Mouse (Mus musculus) midbrain, embryonic 11.5 days (tissue): ENCODE data around the gene Ranbp6. TPM values are rescaled to one million over a fixed set of nuclear protein-coding genes. Genes with fewer than 3 reads are reported as not detected.
A peak's percentile ranks its signal among the peaks of the same experiment; 100 is the strongest.

Source experiments
- ATAC-seq: fragments of 200-750 bp; cut with Nextera tagmentation; 2 replicates; pipeline ENCODE4 v1.8.0; 2017; ENCODE audit warnings: moderate TSS enrichment, moderate library complexity; ENCODE audit not compliant: low FRiP score
- DNase-seq: peaks from one replicate; pipeline ENCODE4 v3.0.0; 2015; ENCODE audit warnings: low spot score; ENCODE audit errors: missing footprints
- H3K27ac ChIP-seq: fragments of 300-500 bp; sonication (generic); 2 replicates; pipeline ENCODE4 v1.5.1; 2014; ENCODE audit warnings: low read depth, low read length
- H3K27me3 ChIP-seq: fragments of 300-500 bp; sonication (generic); 2 replicates; pipeline ENCODE4 v1.6.1; 2014; ENCODE audit warnings: mild to moderate bottlenecking, low read length, moderate library complexity, mixed read lengths; ENCODE audit not compliant: control insufficient read depth, insufficient read depth
- H3K36me3 ChIP-seq: fragments of 300-500 bp; sonication (generic); 2 replicates; pipeline ENCODE4 v1.6.1; 2014; ENCODE audit warnings: mild to moderate bottlenecking, low read length, moderate library complexity, mixed read lengths; ENCODE audit not compliant: control insufficient read depth, insufficient read depth
- H3K4me1 ChIP-seq: fragments of 300-500 bp; sonication (generic); 2 replicates; pipeline ENCODE4 v1.6.1; 2014; ENCODE audit warnings: low read length; ENCODE audit not compliant: control insufficient read depth, insufficient read depth
- H3K4me2 ChIP-seq: fragments of 300-500 bp; sonication (generic); 2 replicates; pipeline ENCODE4 v1.6.1; 2014; ENCODE audit warnings: mild to moderate bottlenecking, moderate library complexity
- H3K4me3 ChIP-seq: fragments of 300-500 bp; sonication (generic); 2 replicates; pipeline ENCODE4 v1.5.1; 2014; ENCODE audit warnings: low read depth, low read length
- H3K9ac ChIP-seq: fragments of 300-500 bp; sonication (generic); 2 replicates; pipeline ENCODE4 v1.6.1; 2014; ENCODE audit warnings: low read length
- H3K9me3 ChIP-seq: fragments of 300-500 bp; sonication (generic); 2 replicates; pipeline ENCODE4 v1.6.1; 2016; ENCODE audit warnings: low read length; ENCODE audit not compliant: control insufficient read depth
- WGBS: fragments of 180-500 bp; shearing (Covaris S2); extraction: QIAGEN DNeasy Blood & Tissue Kit; methylation state at CpG from one replicate; pipeline ENCODE4 v1.1.7; 2014; 5-methylcytosine and 5-hydroxymethylcytosine counted together
- polyA plus RNA-seq: library from polyadenylated mRNA; unstranded; fragments of >200 nt; fragmentation: Nextera tagmentation; extraction: Ambion mirVana; gene quantifications from 2 replicates; pipeline ENCODE4 v1.2.1, GENCODE M21; 2014

Ranbp6 gene
- polyA plus RNA-seq, 1 experiment from 2014 or later = 47.8 TPM

DNA sequence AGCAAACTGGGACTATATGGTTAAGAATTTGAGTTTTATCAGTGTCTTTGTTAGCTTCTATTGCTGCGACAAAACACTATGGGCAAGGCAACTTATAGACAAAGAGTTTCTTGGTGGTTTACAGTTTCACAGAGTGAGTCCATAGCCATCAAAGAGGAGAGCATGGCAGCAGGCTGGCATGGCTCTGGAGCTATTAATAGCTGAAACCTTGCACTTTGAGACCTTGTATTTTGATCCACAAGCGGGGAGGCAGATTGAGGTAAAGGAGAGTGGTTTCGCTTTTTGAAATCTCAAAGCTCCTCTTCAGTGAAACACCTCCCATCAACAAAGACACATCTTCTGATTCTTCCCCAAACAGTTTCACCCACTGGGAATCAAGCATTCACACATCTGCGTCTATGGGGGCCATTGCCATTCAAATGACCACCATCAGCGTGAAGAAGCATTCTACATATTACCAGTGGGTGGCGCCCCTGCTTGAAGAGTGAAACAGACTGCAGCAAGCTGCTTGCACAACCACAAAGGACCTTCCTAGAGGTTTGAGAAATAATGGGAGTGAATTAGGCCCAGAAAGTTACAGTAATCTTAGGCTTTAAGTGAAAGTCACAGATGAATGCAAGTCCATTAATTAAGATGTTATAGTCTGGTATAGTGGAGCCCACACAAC is 11.4 kb upstream of the Ranbp6 start:
- H3K27ac ChIP-seq = no peak overlapping the region
- no peak overlapping the region for H3K9ac ChIP-seq
- 0 out of 2 replicates have a peak, but pooled peaks have one; percentile 11 for ATAC-seq
- 50% methylated on average over 6 of the region's 6 CpGs for WGBS
- no peaks in the 10 kb centered on the region for H3K9me3 ChIP-seq
- peak; percentile 90 for DNase-seq
- no peak overlapping the region for H3K4me2 ChIP-seq
- no peaks in the 10 kb centered on the region for H3K36me3 ChIP-seq
- no peaks in the 10 kb centered on the region for H3K4me1 ChIP-seq
- no peak overlapping the region for H3K4me3 ChIP-seq
- H3K27me3 ChIP-seq = no peaks in the 10 kb centered on the region

DNA sequence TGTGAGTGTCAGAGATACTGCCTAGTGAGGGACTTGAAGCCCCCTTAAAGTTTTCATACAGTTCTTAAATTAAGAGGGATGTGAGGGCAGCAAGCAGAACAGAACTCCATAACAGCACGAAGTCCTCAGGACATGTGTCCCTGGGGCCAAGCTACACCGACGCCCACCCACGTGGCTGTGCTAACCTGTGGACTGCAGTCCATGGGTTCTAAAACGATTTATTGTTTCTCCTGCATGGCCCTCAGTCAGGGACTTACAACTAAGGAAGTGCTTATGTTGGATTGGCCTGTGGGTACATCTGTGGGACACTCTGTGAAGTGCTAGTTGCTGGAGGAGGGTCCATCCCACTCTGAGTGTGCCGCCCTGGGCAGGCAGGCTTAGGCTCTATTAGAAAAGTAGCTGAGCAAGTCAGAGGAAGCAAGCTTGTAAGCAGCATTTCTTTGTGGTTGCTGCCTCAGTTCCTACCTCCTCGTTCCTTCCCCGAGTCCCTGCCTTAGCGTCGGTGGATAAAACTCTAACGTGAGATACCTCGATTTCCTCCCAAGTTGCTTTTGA is 10.8 kb upstream of the Ranbp6 start:
- no peaks in the 10 kb centered on the region for H3K36me3 ChIP-seq
- H3K27ac ChIP-seq = no peak overlapping the region
- H3K27me3 ChIP-seq = no peaks in the 10 kb centered on the region
- DNase-seq = no peak
- no peak overlapping the region for H3K9ac ChIP-seq
- no peaks in the 10 kb centered on the region for H3K4me1 ChIP-seq
- WGBS = 69% methylated on average over 12 of the region's 12 CpGs
- H3K4me3 ChIP-seq = no peak overlapping the region
- no peak overlapping the region for H3K4me2 ChIP-seq
- no peaks in the 10 kb centered on the region for H3K9me3 ChIP-seq
- no peak for ATAC-seq

DNA sequence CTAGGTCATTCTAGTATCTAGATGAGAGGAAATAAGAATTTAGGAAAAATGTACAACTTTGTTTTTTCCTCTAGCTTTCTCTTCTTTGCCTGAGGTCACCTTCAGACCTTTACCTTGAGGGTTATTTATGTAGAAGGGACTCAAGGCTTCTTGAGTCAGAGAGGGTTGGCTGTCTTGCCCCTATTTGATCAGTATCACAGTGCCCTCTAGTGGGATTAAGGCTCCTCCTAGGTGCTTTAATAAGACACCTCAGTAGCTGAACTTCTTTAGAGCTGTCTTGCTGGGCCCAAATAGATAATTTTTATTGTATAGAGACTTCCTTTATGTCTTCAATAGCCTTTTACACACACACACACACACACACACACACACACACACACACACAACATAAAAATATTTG is 8.2 kb upstream of the Ranbp6 start:
- H3K9ac ChIP-seq = no peak overlapping the region
- DNase-seq (no peak), ATAC-seq (no peak)
- H3K4me3 ChIP-seq = no peak overlapping the region
- no peaks in the 10 kb centered on the region for H3K27me3 ChIP-seq
- H3K4me2 ChIP-seq = no peak overlapping the region
- H3K27ac ChIP-seq = no peak overlapping the region
- H3K4me1 ChIP-seq = no peaks in the 10 kb centered on the region
- H3K36me3 ChIP-seq = no peaks in the 10 kb centered on the region
- H3K9me3 ChIP-seq = no peaks in the 10 kb centered on the region

DNA sequence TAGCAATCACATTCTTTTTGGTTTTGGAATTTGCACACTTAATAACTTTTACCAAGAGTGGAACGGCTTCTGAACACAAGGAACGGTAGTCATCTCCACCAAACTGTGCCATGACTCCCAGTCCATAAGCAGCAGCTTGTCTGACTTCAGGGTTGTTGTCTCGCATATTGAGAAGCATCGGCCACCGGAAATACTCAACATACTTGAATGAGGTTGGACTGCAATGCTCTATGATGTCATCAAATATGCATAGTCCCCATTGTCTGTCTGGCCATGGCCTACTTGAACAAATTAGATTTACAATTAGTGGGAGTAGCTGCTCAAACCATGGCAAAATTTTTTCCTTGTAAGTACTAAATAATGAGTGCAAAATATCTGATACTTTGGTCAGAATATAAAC is 2.8 kb downstream of the Ranbp6 start:
- Histone ChIP-seq H3K4me3 (no peak overlapping the region), H3K9ac (no peak overlapping the region), H3K27ac (no peak overlapping the region), H3K9me3 (no peaks in the 10 kb centered on the region), H3K4me2 (no peak overlapping the region), H3K4me1 (peaks cover 10% of the 10 kb centered on the region), H3K36me3 (peaks cover 6% of the 10 kb centered on the region; the same call in 1 of the 2 replicates), H3K27me3 (no peaks in the 10 kb centered on the region)
- no peak for ATAC-seq
- DNase-seq = no peak
- 89% methylated on average over 5 of the region's 5 CpGs for WGBS

DNA sequence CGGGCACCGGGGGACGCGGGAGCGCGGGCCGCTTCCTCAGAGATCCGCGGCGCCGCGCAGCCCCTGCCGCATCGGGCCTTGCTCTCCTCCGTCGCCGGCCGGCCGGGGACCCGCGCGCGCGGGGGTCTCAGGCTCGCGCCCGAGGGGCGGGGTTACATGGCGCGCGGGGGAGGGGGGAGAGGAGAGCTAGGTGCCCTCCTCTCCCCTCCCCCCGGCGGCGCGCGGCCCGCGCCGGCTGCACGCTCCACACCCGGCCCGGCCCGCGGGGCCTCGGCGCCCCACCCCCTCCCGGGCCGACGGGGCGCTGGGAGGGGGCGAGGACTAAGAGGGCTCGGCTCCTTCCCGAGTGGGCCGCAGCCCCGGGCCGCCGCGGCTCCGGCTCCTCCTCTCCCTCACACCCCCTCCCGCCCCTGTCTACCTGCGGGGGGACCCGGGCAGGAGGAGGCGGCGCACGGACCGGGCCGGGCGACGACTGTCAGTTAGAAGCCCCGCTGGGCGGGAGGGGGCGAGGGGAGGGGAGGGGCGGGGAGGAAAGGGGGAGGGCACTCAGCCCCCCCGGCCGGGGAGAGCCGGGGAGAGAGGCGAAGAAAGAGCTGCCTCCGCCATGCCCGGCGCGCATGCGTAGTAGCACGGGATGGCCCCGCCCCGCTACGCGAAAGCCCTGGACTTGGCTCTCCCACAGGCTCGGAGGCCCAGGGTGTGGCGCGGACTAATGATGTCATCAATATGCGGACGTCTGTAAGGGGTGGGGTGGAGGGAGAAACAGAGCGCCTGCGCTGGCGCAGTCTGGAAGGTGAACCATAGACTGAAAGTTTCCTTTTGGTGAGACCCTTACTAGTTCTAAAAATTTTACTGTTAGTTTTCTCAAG is 6.6 kb downstream of the Ranbp6 start, which contains the start of gene 9930021J03Rik:
Gene 9930021J03Rik (minus strand): TSS at position 73 of the 869 bp plus-strand sequence.
- Histone ChIP-seq H3K4me2 (peak within 1 kb of the TSS; percentile 86), H3K4me3 (peak within 1 kb of the TSS; percentile 93), H3K4me1 (peaks cover 10% of the 10 kb centered on the region), H3K9ac (peak within 1 kb of the TSS; percentile 91), H3K9me3 (no peaks in the 10 kb centered on the region), H3K36me3 (peaks cover 6% of the 10 kb centered on the region; the same call in 1 of the 2 replicates), H3K27me3 (no peaks in the 10 kb centered on the region), H3K27ac (peak within 1 kb of the TSS; percentile 91)
- WGBS = 1% methylated on average over 53 of the region's 95 CpGs
- peak; percentile 94 for ATAC-seq
- peak; percentile 100 for DNase-seq

DNA sequence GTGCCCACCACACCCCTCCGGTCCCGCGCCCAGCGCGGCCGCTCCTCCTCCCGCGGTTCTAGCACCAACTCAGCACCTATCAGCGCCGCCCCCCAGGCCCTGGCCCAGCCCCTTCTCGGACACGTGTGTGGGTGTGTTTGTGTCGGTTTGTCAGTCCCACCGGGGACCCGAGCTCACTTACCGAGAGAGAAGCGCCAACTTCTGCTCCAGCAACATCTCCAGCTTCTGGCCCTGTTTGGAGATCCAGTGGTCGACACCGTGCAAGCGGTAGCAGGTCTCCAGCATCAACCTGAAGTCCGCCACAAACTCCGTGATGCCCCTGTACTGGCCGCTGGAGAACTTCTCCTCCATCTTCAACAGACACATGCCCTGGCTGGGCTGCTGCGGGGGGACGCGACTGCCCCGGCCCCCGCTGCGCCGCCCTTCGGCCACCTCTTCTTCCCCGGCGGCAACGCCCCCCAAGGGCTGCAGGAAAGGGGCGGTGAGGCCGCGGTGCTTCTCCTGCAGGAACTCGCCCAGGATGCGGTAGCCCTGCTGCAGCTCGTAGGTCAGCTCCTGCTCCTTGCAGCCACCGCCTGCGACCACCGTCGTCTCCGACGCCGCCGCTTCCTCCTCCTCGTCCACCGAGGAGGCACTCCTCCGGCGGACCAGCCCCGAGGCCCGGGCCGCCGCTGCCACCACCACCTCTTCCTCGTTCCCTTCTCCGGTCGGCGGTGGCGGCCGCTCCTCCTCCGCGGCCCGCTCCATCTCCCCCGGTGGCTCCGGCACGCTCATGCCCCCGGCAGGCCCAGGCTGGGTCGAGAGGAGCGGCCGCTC is 7.5 kb downstream of the Ranbp6 start:
- Histone ChIP-seq H3K4me2 (peak overlapping the region; percentile 86), H3K36me3 (peaks cover 2% of the 10 kb centered on the region; the same call in 1 of the 2 replicates), H3K9me3 (no peaks in the 10 kb centered on the region), H3K27me3 (no peaks in the 10 kb centered on the region), H3K27ac (peak overlapping the region; percentile 91), H3K9ac (peak overlapping the region; percentile 91), H3K4me3 (peak overlapping the region; percentile 93), H3K4me1 (peaks cover 10% of the 10 kb centered on the region)
- ATAC-seq = peak; percentile 41
- DNase-seq = peak; percentile 95
- WGBS = under 1% methylated on average over 61 of the region's 72 CpGs

DNA sequence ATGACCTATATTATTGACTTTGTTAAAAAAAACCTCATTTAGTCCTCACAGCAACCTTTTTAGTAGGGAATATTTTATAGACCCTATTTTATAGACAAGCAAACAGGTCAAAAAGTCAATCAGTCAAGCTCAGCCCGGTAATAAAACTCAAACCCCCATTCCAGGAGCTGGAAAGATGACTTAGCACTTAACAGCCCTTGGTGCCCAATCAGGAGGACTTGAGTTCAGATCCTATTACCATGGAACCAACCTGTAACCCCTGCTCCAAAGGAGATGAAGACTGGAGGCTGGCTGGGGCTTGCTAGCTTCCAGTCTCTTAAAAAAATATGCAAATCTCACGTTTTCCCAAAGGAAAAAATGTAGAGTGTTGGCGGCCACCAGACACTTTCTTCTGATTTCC is 8.8 kb downstream of the Ranbp6 start:
- Histone ChIP-seq H3K36me3 (no peaks in the 10 kb centered on the region), H3K9ac (no peak overlapping the region), H3K4me3 (peak overlapping the region; percentile 23), H3K27ac (no peak overlapping the region), H3K4me2 (peak overlapping the region; percentile 86), H3K9me3 (no peaks in the 10 kb centered on the region), H3K4me1 (peaks cover 8% of the 10 kb centered on the region), H3K27me3 (no peaks in the 10 kb centered on the region)
- ATAC-seq (no peak), DNase-seq (no peak)
- 69% methylated on average over 3 of the region's 3 CpGs for WGBS

DNA sequence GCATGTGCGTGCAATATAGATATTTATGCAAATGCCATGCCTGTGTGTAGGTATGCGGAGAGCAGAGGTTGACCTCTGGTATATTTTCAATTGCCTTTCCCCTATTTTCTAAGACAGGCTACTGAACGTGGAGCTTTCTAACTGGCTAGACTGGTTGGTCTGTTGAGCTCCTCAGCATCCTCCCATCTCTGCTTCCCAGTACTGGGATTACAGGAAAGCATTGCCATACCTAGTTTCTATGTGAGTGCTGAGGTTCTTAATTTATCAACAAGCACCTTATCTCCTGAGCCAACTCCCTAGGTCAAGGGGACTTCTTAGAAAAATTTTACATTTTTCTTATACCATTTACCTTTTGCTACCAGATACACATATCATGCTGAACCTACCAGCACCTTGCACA is 15.4 kb downstream of the Ranbp6 start:
- DNase-seq (no peak), ATAC-seq (no peak)
- Histone ChIP-seq H3K27me3 (no peaks in the 10 kb centered on the region), H3K9ac (no peak overlapping the region), H3K4me2 (no peak overlapping the region), H3K9me3 (no peaks in the 10 kb centered on the region), H3K4me1 (peaks cover 2% of the 10 kb centered on the region; the same call in 1 of the 2 replicates), H3K27ac (no peak overlapping the region), H3K4me3 (no peak overlapping the region), H3K36me3 (no peaks in the 10 kb centered on the region)
- WGBS = 92% methylated on average over 3 of the region's 3 CpGs
